Mouse (Mus musculus): ENCODE measurements around the gene Src. TPM values are rescaled to one million over a fixed set of nuclear protein-coding genes. Genes with fewer than 3 reads are reported as not detected.

The Src gene
- polyA plus RNA-seq, 1 experiment from 2014 or later, result 30.1 TPM

DNA sequence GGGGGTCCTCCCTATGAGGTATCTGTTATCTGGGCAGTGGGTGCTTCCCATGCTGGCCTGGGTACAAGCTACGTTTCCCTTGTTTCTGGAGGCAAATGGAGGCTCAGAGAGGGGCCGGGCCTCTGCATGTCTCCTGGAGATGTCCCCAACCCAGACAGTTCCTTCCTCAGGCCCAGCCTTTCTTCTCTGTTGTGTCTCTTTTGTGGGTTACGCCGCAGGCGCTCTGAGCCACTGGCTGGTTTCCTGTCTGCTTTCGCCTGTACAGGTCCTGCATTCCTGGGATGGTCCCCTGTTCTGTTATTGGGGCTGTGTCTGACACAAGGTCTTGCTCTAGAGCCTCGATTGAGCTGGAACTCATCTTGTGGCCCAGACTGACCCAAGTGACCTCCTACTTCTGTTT is 11.5 kb downstream of the Src start:
- Histone ChIP-seq H3K4me2 (replicated peaks) (no peak overlapping the region), H3K27me3 (ENCODE audit: control insufficient read depth, insufficient read depth, low read length) (no peaks in the 10 kb centered on the region), H3K4me3 (replicated peaks; ENCODE audit: low read length) (no peak overlapping the region), H3K9ac (no peak overlapping the region), H3K4me1 (replicated peaks; ENCODE audit: control insufficient read depth, insufficient read depth, low read length) (peaks cover 76% of the 10 kb centered on the region), H3K9me3 (ENCODE audit: control insufficient read depth, low read length) (no peaks in the 10 kb centered on the region), H3K36me3 (replicated peaks; ENCODE audit: control insufficient read depth, insufficient read depth) (peaks cover 26% of the 10 kb centered on the region), H3K27ac (peak overlapping the region; percentile 32; the same call in 1 of the 2 replicates)
- ATAC-seq (ENCODE audit: low FRiP score) (no peak), DNase-seq (ENCODE audit: low spot score) (no peak)
- WGBS, result 87% methylated on average over 7 of the region's 7 CpGs

- 0 out of 2 replicates have a peak overlapping the region, but pooled peaks have one; percentile 55 for H3K27ac ChIP-seq
- H3K4me1 ChIP-seq (replicated peaks; ENCODE audit: control insufficient read depth, insufficient read depth, low read length), result peaks cover 67% of the 10 kb centered on the region
- ATAC-seq (ENCODE audit: low FRiP score) (no peak), DNase-seq (ENCODE audit: low spot score) (no peak)
- H3K9ac ChIP-seq, result no peak overlapping the region
- WGBS, result 84% methylated on average over 4 of the region's 4 CpGs
- H3K4me3 ChIP-seq (replicated peaks; ENCODE audit: low read length), result no peak overlapping the region
- no peaks in the 10 kb centered on the region for H3K9me3 ChIP-seq (ENCODE audit: control insufficient read depth, low read length)
- H3K4me2 ChIP-seq (replicated peaks), result no peak overlapping the region
- H3K27me3 ChIP-seq (ENCODE audit: control insufficient read depth, insufficient read depth, low read length), result no peaks in the 10 kb centered on the region
- peaks cover 26% of the 10 kb centered on the region for H3K36me3 ChIP-seq (replicated peaks; ENCODE audit: control insufficient read depth, insufficient read depth)
Measured at GRCm38 (mm10) chr2:157430667-157431429, 12.6 kb downstream of the Src start.

DNA sequence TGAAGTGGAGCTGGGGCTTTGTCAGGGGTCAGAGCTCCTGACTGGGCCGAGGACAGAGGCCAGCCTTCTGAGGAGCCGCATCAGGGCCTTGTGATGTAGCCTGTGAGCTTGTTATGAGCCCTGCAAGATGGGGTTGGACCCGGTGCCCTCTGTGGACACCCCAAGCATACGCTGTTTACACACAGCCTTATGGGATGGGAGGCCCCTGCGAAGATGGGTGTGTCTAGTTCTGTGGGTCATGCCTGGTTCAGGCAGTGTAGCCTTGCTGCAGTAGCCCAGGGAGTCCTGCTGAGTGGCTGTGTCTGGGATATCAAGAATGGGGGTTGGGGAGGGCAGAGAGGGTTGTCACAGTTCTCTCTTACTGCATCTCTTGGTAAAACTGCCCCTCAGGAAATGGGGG is 13.7 kb downstream of the Src start:
- WGBS, result 66% methylated on average over 5 of the region's 5 CpGs
- Histone ChIP-seq H3K4me3 (replicated peaks; ENCODE audit: low read length) (no peak overlapping the region), H3K4me1 (replicated peaks; ENCODE audit: control insufficient read depth, insufficient read depth, low read length) (peaks cover 57% of the 10 kb centered on the region)

GRCm38 (mm10) chr2:157432476-157432875 is 14.2 kb downstream of the Src start:
- no peak overlapping the region for H3K4me2 ChIP-seq (replicated peaks)
- ATAC-seq (ENCODE audit: low FRiP score), result peak; percentile 72
- H3K4me1 ChIP-seq (replicated peaks; ENCODE audit: control insufficient read depth, insufficient read depth, low read length), result peaks cover 52% of the 10 kb centered on the region
- no peaks in the 10 kb centered on the region for H3K9me3 ChIP-seq (ENCODE audit: control insufficient read depth, low read length)
- no peaks in the 10 kb centered on the region for H3K27me3 ChIP-seq (ENCODE audit: control insufficient read depth, insufficient read depth, low read length)
- no peak overlapping the region for H3K9ac ChIP-seq
- H3K36me3 ChIP-seq (replicated peaks; ENCODE audit: control insufficient read depth, insufficient read depth), result peaks cover 36% of the 10 kb centered on the region
- 44% methylated on average over 9 of the region's 9 CpGs for WGBS
- H3K27ac ChIP-seq, result peak overlapping the region; percentile 60; the same call in 1 of the 2 replicates
- H3K4me3 ChIP-seq (replicated peaks; ENCODE audit: low read length), result no peak overlapping the region
- peak; percentile 52 for DNase-seq (ENCODE audit: low spot score)

More for the DNA sequence above, 13.7 kb downstream of the Src start:
- no peaks in the 10 kb centered on the region for H3K27me3 ChIP-seq (ENCODE audit: control insufficient read depth, insufficient read depth, low read length)
- no peak for DNase-seq (ENCODE audit: low spot score)
- peaks cover 31% of the 10 kb centered on the region for H3K36me3 ChIP-seq (replicated peaks; ENCODE audit: control insufficient read depth, insufficient read depth)
- no peak overlapping the region for H3K9ac ChIP-seq
- no peak for ATAC-seq (ENCODE audit: low FRiP score)
- H3K4me2 ChIP-seq (replicated peaks), result no peak overlapping the region
- H3K9me3 ChIP-seq (ENCODE audit: control insufficient read depth, low read length), result no peaks in the 10 kb centered on the region
- peak overlapping the region; percentile 55; the same call in 1 of the 2 replicates for H3K27ac ChIP-seq

DNA sequence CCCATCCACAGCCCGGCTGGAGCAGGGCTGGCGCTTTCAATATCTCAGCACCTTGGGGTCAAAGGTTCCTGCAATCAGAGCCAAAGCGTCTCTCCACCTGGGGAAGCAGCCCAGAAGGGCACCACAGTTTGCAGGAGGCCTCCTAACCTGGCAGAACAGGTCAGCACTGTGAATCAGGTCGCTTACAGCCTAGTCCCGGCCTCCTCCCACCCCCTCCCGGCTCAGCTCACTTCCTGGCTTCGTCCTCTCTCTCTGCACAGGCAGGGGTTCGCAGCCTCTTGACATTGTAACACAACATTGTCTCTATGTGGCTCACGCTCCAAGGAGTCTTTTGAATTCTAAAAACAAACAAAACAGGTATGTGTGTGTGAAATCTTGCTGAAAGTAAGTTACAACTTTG is 15.8 kb downstream of the Src start:
- H3K4me1 ChIP-seq (replicated peaks; ENCODE audit: control insufficient read depth, insufficient read depth, low read length), result peaks cover 47% of the 10 kb centered on the region
- no peak overlapping the region for H3K4me3 ChIP-seq (replicated peaks; ENCODE audit: low read length)
- H3K27ac ChIP-seq, result peak overlapping the region; percentile 67
- peaks cover 23% of the 10 kb centered on the region for H3K36me3 ChIP-seq (replicated peaks; ENCODE audit: control insufficient read depth, insufficient read depth)
- no peaks in the 10 kb centered on the region for H3K9me3 ChIP-seq (ENCODE audit: control insufficient read depth, low read length)
- WGBS, result 42% methylated on average over 9 of the region's 9 CpGs
- no peak overlapping the region for H3K4me2 ChIP-seq (replicated peaks)
- ATAC-seq (ENCODE audit: low FRiP score) (no peak), DNase-seq (ENCODE audit: low spot score) (no peak)
- no peaks in the 10 kb centered on the region for H3K27me3 ChIP-seq (ENCODE audit: control insufficient read depth, insufficient read depth, low read length)
- peak overlapping the region; percentile 39 for H3K9ac ChIP-seq

- no peaks in the 10 kb centered on the region for H3K9me3 ChIP-seq (ENCODE audit: control insufficient read depth, low read length)
- DNase-seq (ENCODE audit: low spot score), result peak; percentile 53
- no peaks in the 10 kb centered on the region for H3K27me3 ChIP-seq (ENCODE audit: control insufficient read depth, insufficient read depth, low read length)
- ATAC-seq (ENCODE audit: low FRiP score), result peak; percentile 39; the same call in 1 of the 2 replicates
- H3K4me3 ChIP-seq (replicated peaks; ENCODE audit: low read length), result no peak overlapping the region
- H3K4me2 ChIP-seq (replicated peaks), result no peak overlapping the region
- H3K36me3 ChIP-seq (replicated peaks; ENCODE audit: control insufficient read depth, insufficient read depth), result peaks cover 20% of the 10 kb centered on the region
- peak overlapping the region; percentile 67 for H3K27ac ChIP-seq
- H3K4me1 ChIP-seq (replicated peaks; ENCODE audit: control insufficient read depth, insufficient read depth, low read length), result peaks cover 44% of the 10 kb centered on the region
- peak overlapping the region; percentile 39 for H3K9ac ChIP-seq
- 18% methylated on average over 6 of the region's 6 CpGs for WGBS
Measured at GRCm38 (mm10) chr2:157434497-157434896, 16.3 kb downstream of the Src start.

GRCm38 (mm10) chr2:157436496-157436895 is 18.3 kb downstream of the Src start:
- peaks cover 30% of the 10 kb centered on the region for H3K36me3 ChIP-seq (replicated peaks; ENCODE audit: control insufficient read depth, insufficient read depth)
- no peak overlapping the region for H3K4me2 ChIP-seq (replicated peaks)
- H3K4me3 ChIP-seq (replicated peaks; ENCODE audit: low read length), result no peak overlapping the region
- no peak for ATAC-seq (ENCODE audit: low FRiP score)
- H3K27ac ChIP-seq, result no peak overlapping the region
- no peak for DNase-seq (ENCODE audit: low spot score)
- no peaks in the 10 kb centered on the region for H3K27me3 ChIP-seq (ENCODE audit: control insufficient read depth, insufficient read depth, low read length)
- H3K4me1 ChIP-seq (replicated peaks; ENCODE audit: control insufficient read depth, insufficient read depth, low read length), result peaks cover 28% of the 10 kb centered on the region
- 86% methylated on average over 11 of the region's 11 CpGs for WGBS
- H3K9ac ChIP-seq, result no peak overlapping the region
- no peaks in the 10 kb centered on the region for H3K9me3 ChIP-seq (ENCODE audit: control insufficient read depth, low read length)

DNA sequence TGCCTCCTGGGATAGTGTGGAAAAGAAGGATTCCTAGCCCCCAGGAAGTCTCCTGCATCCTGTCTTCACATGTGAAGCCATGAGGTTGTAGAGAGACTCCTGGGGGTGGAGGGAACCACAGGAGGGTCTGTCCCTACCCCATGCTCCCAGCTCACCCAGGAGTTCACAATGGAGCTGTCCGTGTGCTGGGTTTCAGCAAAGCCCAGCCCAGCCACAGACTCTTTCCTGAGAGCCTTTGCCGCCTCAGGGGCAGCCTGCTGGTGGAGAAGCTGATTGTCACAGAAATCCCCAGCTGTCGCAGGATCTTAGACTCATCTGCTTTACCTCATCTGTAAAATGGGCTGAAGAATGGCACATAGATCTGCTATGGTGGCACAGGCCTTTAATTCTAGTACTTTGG is 18.9 kb downstream of the Src start:
- Histone ChIP-seq H3K9ac (no peak overlapping the region), H3K27me3 (ENCODE audit: control insufficient read depth, insufficient read depth, low read length) (no peaks in the 10 kb centered on the region), H3K4me1 (replicated peaks; ENCODE audit: control insufficient read depth, insufficient read depth, low read length) (peaks cover 22% of the 10 kb centered on the region), H3K27ac (no peak overlapping the region), H3K4me3 (replicated peaks; ENCODE audit: low read length) (no peak overlapping the region), H3K9me3 (ENCODE audit: control insufficient read depth, low read length) (no peaks in the 10 kb centered on the region), H3K36me3 (replicated peaks; ENCODE audit: control insufficient read depth, insufficient read depth) (peaks cover 37% of the 10 kb centered on the region), H3K4me2 (replicated peaks) (no peak overlapping the region)
- DNase-seq (ENCODE audit: low spot score), result no peak
- 93% methylated on average over 3 of the region's 3 CpGs for WGBS
- ATAC-seq (ENCODE audit: low FRiP score), result no peak

DNA sequence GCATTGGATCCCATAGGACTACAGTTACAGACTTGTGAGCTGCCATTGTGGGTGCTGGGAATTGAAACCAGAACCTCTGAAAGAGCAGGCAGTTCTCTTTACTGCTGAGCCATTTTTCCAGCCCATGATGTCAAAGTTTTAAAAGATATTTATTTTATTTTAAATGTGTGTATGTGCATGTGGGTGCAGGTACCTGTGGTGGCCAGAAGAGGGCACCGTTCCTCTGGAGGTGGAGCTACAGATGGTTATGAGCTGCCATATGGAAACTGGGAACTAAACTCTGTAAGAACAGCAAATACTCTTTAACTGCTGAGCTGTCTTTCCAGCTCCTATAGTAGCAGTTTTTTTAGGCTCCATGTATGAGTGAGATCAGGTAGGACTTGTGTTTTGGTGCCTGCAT is 23.1 kb downstream of the Src start:
- Histone ChIP-seq H3K4me3 (replicated peaks; ENCODE audit: low read length) (no peak overlapping the region), H3K4me2 (replicated peaks) (no peak overlapping the region), H3K9me3 (ENCODE audit: control insufficient read depth, low read length) (no peaks in the 10 kb centered on the region), H3K27ac (no peak overlapping the region), H3K9ac (no peak overlapping the region), H3K4me1 (replicated peaks; ENCODE audit: control insufficient read depth, insufficient read depth, low read length) (no peaks in the 10 kb centered on the region; the same call in 1 of the 2 replicates), H3K36me3 (replicated peaks; ENCODE audit: control insufficient read depth, insufficient read depth) (peaks cover 58% of the 10 kb centered on the region), H3K27me3 (ENCODE audit: control insufficient read depth, insufficient read depth, low read length) (no peaks in the 10 kb centered on the region)
- DNase-seq (ENCODE audit: low spot score), result no peak
- no peak for ATAC-seq (ENCODE audit: low FRiP score)
- WGBS, result 86% methylated on average over 1 of the region's 1 CpGs

All from hindbrain, embryonic 14.5 days (tissue).